Mouse (Mus musculus): ENCODE data around the gene Rnf207. TPM values are rescaled to one million over a fixed set of nuclear protein-coding genes. Genes with fewer than 3 reads are reported as not detected.

Gene Rnf207
- polyA plus RNA-seq, 1 experiment from 2014 or later: 1.1 TPM

DNA sequence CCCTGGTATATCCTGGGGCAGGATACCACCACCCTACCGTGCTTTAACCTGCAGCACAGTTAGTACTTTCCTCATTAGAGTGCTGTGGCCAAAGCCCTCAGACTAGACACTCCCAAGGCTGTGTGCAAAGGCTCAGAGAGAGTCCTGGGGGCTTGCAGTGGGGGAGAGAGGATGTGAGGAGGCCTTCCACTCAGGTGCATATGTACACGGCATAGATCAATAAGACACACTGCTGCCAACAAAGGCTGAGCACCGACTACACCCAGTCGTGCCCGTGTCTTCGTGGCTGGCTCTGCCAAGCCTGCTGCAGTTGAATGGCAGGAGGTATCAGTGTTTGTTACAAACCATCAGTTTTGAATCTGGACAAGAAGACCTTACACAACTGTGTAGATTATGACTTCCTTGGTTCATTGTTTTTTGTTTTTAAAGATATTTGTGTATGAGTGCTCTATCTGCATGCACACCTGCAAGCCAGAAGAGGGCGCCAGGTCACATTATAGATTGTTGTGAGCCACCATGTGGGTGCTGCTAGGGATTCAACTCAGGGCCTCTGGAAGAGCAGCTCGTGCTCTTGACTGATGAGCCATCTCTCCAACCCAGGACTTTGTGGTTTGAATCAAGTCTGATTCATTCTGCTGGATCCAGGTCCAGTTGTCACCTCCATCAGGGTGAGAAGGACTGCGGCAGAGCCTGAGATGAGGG lies 53.8 kb downstream of the Rnf207 start:
- no peaks in the 10 kb centered on the region for H3K27me3 ChIP-seq (ENCODE audit: control insufficient read depth, insufficient read depth, low read length)
- DNase-seq (ENCODE audit: low spot score, missing footprints): no peak
- H3K9ac ChIP-seq (ENCODE audit: low read length): no peak overlapping the region
- peaks cover 5% of the 10 kb centered on the region for H3K4me1 ChIP-seq (ENCODE audit: control insufficient read depth, insufficient read depth, low read length)
- no peak for ATAC-seq (ENCODE audit: low FRiP score)
- WGBS: 90% methylated on average over 9 of the region's 9 CpGs
- no peak overlapping the region for H3K27ac ChIP-seq (ENCODE audit: low read depth, low read length)
- no peak overlapping the region for H3K4me3 ChIP-seq (ENCODE audit: low read depth, low read length)
- no peak overlapping the region for H3K4me2 ChIP-seq
- no peaks in the 10 kb centered on the region for H3K9me3 ChIP-seq (ENCODE audit: control insufficient read depth, low read length)
- no peaks in the 10 kb centered on the region; the same call in 1 of the 2 replicates for H3K36me3 ChIP-seq (ENCODE audit: control insufficient read depth, insufficient read depth, low read length)

DNA sequence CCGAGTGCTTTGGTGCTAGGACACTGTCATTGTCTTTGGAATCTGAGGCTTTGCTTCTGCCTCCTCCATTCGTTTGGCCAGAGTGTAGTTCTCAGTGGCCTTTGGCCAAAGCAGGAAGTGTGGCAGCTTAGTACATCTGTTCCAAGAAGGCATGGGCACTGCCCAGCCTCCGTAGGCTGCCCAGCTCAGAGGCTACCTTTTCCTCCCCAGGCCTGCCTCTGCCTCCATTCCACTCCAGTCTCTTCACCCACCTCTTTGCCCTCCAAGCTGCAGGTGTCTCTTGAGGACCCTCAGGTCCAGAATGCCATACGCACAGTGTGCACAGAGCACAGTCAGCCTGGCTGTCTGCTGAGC lies 54.6 kb downstream of the Rnf207 start:
- Histone ChIP-seq H3K36me3 (ENCODE audit: control insufficient read depth, insufficient read depth, low read length) (no peaks in the 10 kb centered on the region; the same call in 1 of the 2 replicates), H3K4me3 (ENCODE audit: low read depth, low read length) (no peak overlapping the region), H3K4me2 (no peak overlapping the region), H3K4me1 (ENCODE audit: control insufficient read depth, insufficient read depth, low read length) (peaks cover 5% of the 10 kb centered on the region), H3K9ac (ENCODE audit: low read length) (no peak overlapping the region), H3K27me3 (ENCODE audit: control insufficient read depth, insufficient read depth, low read length) (no peaks in the 10 kb centered on the region), H3K27ac (ENCODE audit: low read depth, low read length) (no peak overlapping the region), H3K9me3 (ENCODE audit: control insufficient read depth, low read length) (no peaks in the 10 kb centered on the region)
- WGBS: 46% methylated on average over 4 of the region's 4 CpGs
- ATAC-seq (ENCODE audit: low FRiP score) (no peak), DNase-seq (ENCODE audit: low spot score, missing footprints) (no peak)

DNA sequence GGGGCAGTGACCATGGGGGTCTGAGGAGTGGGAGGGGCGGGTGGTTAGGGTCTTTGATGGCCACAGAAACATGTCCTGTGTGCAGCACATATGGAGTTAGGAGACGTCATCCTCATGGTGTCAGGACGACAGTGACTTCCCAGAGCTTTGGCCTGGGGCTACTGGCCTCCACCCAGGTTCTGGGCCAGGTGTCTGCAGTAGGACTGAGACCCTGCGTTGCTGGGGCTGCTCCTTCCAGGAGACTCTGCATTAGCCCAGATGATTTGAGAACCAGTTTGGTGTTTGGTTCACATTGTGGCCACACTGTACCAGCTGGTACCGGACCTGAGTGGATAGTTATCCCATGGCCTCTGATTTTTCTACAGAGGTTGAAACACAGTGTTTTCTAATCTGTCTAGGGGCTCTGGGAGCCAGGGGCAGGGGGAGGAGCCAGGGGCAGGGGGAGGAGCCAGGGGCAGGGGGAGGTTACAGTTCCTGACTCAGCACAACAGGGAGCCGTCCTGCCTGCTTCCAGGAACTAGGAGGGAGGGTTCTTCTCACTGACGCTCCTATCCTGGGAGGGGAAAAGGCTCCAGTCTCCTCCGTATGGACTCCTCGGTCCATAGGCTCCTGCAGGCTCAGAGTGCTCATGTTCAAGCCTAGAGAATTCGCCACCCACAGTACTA lies 55.1 kb downstream of the Rnf207 start:
- no peak overlapping the region for H3K9ac ChIP-seq (ENCODE audit: low read length)
- DNase-seq (ENCODE audit: low spot score, missing footprints) (peak; percentile 87), ATAC-seq (ENCODE audit: low FRiP score) (no peak)
- H3K4me3 ChIP-seq (ENCODE audit: low read depth, low read length): no peak overlapping the region
- no peaks in the 10 kb centered on the region for H3K9me3 ChIP-seq (ENCODE audit: control insufficient read depth, low read length)
- H3K27ac ChIP-seq (ENCODE audit: low read depth, low read length): no peak overlapping the region
- H3K4me2 ChIP-seq: no peak overlapping the region
- WGBS: 29% methylated on average over 10 of the region's 10 CpGs
- peaks cover 5% of the 10 kb centered on the region for H3K4me1 ChIP-seq (ENCODE audit: control insufficient read depth, insufficient read depth, low read length)
- H3K36me3 ChIP-seq (ENCODE audit: control insufficient read depth, insufficient read depth, low read length): no peaks in the 10 kb centered on the region; the same call in 1 of the 2 replicates
- no peaks in the 10 kb centered on the region for H3K27me3 ChIP-seq (ENCODE audit: control insufficient read depth, insufficient read depth, low read length)

DNA sequence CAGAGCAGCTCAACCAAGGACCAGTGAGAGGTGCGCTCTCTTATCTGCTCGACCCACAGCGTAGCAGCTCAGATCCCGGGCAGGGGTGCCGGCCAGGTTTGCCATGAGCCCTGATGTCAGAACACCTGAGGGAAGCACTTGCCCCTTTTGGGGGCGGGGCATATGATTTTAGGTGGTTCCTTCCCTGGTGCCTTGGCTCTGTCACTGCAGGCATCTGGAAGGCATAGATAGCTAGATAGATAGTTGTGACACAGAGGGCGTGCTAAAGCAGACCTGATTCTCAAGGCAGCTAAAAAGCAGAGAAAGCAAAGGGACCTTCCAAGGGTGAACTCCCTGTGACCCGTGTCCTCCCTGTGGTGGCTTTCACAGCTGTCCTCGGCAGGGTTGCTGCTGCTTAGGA lies 55.7 kb downstream of the Rnf207 start:
- 63% methylated on average over 9 of the region's 9 CpGs for WGBS

DNA sequence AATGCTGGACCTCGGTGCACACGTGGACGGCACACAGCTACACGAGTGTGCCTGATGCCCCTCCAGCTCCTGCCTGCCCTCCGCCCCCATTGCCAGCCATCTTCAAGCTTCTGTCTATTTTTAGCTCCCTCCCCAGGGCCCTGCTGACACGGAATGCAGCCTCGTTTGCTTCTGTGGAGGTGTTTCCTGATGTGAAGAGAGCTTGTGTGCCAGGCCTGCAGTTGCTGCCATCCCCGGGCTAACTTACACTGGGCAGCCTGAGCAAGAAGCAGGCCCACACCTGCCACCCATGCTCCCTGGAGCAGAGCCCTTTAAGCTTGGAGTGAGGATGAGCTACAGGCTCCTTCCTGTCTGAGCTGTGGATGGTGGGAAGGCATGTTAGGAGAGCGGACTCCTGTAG lies 56.6 kb downstream of the Rnf207 start:
- Histone ChIP-seq H3K36me3 (ENCODE audit: control insufficient read depth, insufficient read depth, low read length) (no peaks in the 10 kb centered on the region; the same call in 1 of the 2 replicates), H3K4me1 (ENCODE audit: control insufficient read depth, insufficient read depth, low read length) (peaks cover 5% of the 10 kb centered on the region), H3K4me3 (ENCODE audit: low read depth, low read length) (no peak overlapping the region), H3K27ac (ENCODE audit: low read depth, low read length) (no peak overlapping the region), H3K27me3 (ENCODE audit: control insufficient read depth, insufficient read depth, low read length) (no peaks in the 10 kb centered on the region), H3K4me2 (no peak overlapping the region), H3K9ac (ENCODE audit: low read length) (no peak overlapping the region), H3K9me3 (ENCODE audit: control insufficient read depth, low read length) (no peaks in the 10 kb centered on the region)
- DNase-seq (ENCODE audit: low spot score, missing footprints): no peak
- ATAC-seq (ENCODE audit: low FRiP score): no peak
- WGBS: 77% methylated on average over 9 of the region's 9 CpGs

More for the DNA sequence above, 55.7 kb downstream of the Rnf207 start:
- H3K9me3 ChIP-seq (ENCODE audit: control insufficient read depth, low read length): no peaks in the 10 kb centered on the region
- H3K27ac ChIP-seq (ENCODE audit: low read depth, low read length): no peak overlapping the region
- no peak overlapping the region for H3K4me2 ChIP-seq
- ATAC-seq (ENCODE audit: low FRiP score) (no peak), DNase-seq (ENCODE audit: low spot score, missing footprints) (no peak)
- no peak overlapping the region for H3K4me3 ChIP-seq (ENCODE audit: low read depth, low read length)
- H3K27me3 ChIP-seq (ENCODE audit: control insufficient read depth, insufficient read depth, low read length): no peaks in the 10 kb centered on the region
- H3K36me3 ChIP-seq (ENCODE audit: control insufficient read depth, insufficient read depth, low read length): no peaks in the 10 kb centered on the region; the same call in 1 of the 2 replicates
- H3K4me1 ChIP-seq (ENCODE audit: control insufficient read depth, insufficient read depth, low read length): peaks cover 5% of the 10 kb centered on the region
- no peak overlapping the region for H3K9ac ChIP-seq (ENCODE audit: low read length)

DNA sequence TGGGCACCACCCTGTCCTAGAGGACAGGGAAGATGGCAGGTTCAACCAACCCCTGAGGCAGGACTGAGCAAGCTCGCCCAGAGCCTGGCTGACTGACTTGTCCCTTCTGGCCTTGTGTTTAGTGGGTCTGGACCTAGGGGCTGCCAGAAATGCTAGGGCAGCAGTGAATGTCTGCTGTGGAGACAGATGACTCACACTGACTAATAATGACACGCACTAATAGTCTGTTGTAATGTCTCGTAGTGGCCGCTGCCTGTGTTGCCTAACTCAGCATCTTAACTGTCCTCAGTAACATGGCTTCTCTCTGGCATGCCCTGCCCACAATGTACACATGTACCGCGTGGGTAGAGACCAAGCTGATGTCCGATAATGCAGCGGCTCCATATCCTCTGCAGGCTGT lies 58.3 kb downstream of the Rnf207 start:
- 94% methylated on average over 8 of the region's 8 CpGs for WGBS
- H3K9ac ChIP-seq (ENCODE audit: low read length): no peak overlapping the region

DNA sequence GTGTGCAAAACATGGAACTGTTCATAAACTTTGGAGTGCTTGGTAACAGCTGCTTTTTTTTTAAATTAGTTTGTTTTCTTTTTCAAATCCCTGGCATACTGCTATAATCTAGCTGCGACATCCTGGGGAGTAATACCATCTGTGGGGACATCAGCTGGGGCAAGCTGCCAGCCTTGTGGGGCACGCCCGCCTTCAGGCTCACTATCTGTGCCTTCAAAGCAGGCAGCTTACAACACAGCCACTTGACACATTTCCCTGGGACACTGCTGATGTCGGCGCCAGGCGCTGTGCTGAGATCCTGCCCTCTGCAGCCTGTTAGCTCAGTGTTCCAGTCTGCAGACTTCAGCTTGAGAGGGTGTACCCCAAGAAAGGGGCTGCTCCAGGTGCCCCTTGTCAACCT lies 61.7 kb downstream of the Rnf207 start:
- ATAC-seq (ENCODE audit: low FRiP score): no peak
- H3K27ac ChIP-seq (ENCODE audit: low read depth, low read length): no peak overlapping the region
- no peak overlapping the region for H3K4me3 ChIP-seq (ENCODE audit: low read depth, low read length)
- H3K36me3 ChIP-seq (ENCODE audit: control insufficient read depth, insufficient read depth, low read length): peaks cover 2% of the 10 kb centered on the region; the same call in 1 of the 2 replicates
- no peak for DNase-seq (ENCODE audit: low spot score, missing footprints)
- H3K4me1 ChIP-seq (ENCODE audit: control insufficient read depth, insufficient read depth, low read length): no peaks in the 10 kb centered on the region
- WGBS: 84% methylated on average over 6 of the region's 6 CpGs
- no peaks in the 10 kb centered on the region for H3K27me3 ChIP-seq (ENCODE audit: control insufficient read depth, insufficient read depth, low read length)
- H3K9me3 ChIP-seq (ENCODE audit: control insufficient read depth, low read length): no peaks in the 10 kb centered on the region
- no peak overlapping the region for H3K4me2 ChIP-seq
- no peak overlapping the region for H3K9ac ChIP-seq (ENCODE audit: low read length)

More for the DNA sequence above, 58.3 kb downstream of the Rnf207 start:
- Histone ChIP-seq H3K4me1 (ENCODE audit: control insufficient read depth, insufficient read depth, low read length) (peaks cover 5% of the 10 kb centered on the region), H3K27me3 (ENCODE audit: control insufficient read depth, insufficient read depth, low read length) (no peaks in the 10 kb centered on the region), H3K9me3 (ENCODE audit: control insufficient read depth, low read length) (no peaks in the 10 kb centered on the region), H3K4me2 (no peak overlapping the region), H3K27ac (ENCODE audit: low read depth, low read length) (no peak overlapping the region), H3K36me3 (ENCODE audit: control insufficient read depth, insufficient read depth, low read length) (no peaks in the 10 kb centered on the region; the same call in 1 of the 2 replicates), H3K4me3 (ENCODE audit: low read depth, low read length) (no peak overlapping the region)
- no peak for ATAC-seq (ENCODE audit: low FRiP score)
- DNase-seq (ENCODE audit: low spot score, missing footprints): no peak

Other genes with a start within 250 kb of the Rnf207 start
- gene Plekhg5, start 246.5 kb downstream of the Rnf207 start, polyA plus RNA-seq (2014; fragmentation: Nextera tagmentation; extraction: Ambion mirVana): 3.6 and 5.1 TPM in 2 replicates
- gene Tnfrsf25, start 203.1 kb downstream of the Rnf207 start, polyA plus RNA-seq (2014; fragmentation: Nextera tagmentation; extraction: Ambion mirVana): 0.28 and 0.31 TPM in 2 replicates
- 0.33 and 0.61 TPM in 2 replicates for gene Espn, start 166.6 kb downstream of the Rnf207 start, polyA plus RNA-seq (2014; fragmentation: Nextera tagmentation; extraction: Ambion mirVana)
- 1.0 and 1.4 TPM in 2 replicates for gene Hes2, start 160.1 kb downstream of the Rnf207 start, polyA plus RNA-seq (2014; fragmentation: Nextera tagmentation; extraction: Ambion mirVana)
- 92.5 and 93.5 TPM in 2 replicates for gene Acot7, start 140.9 kb downstream of the Rnf207 start, polyA plus RNA-seq (2014; fragmentation: Nextera tagmentation; extraction: Ambion mirVana)
- gene Gpr153, start 44.8 kb downstream of the Rnf207 start, polyA plus RNA-seq (2014; fragmentation: Nextera tagmentation; extraction: Ambion mirVana): 7.4 and 9.5 TPM in 2 replicates
- gene Hes3, start 27.3 kb downstream of the Rnf207 start, polyA plus RNA-seq (2014; fragmentation: Nextera tagmentation; extraction: Ambion mirVana): 8.6 and 12.6 TPM in 2 replicates
- 18.1 and 19.8 TPM in 2 replicates for gene Icmt, start 21.8 kb downstream of the Rnf207 start, polyA plus RNA-seq (2014; fragmentation: Nextera tagmentation; extraction: Ambion mirVana)
- gene Rpl22, start 6.7 kb upstream of the Rnf207 start, polyA plus RNA-seq (2014; fragmentation: Nextera tagmentation; extraction: Ambion mirVana): 357 and 368 TPM in 2 replicates
- 0.56 and 0.66 TPM in 2 replicates for gene Chd5, start 19.7 kb upstream of the Rnf207 start, polyA plus RNA-seq (2014; fragmentation: Nextera tagmentation; extraction: Ambion mirVana)
- 4.4 and 4.8 TPM in 2 replicates for gene Nphp4, start 157.7 kb upstream of the Rnf207 start, polyA plus RNA-seq (2014; fragmentation: Nextera tagmentation; extraction: Ambion mirVana)
- gene Kcnab2, start 158.9 kb upstream of the Rnf207 start, polyA plus RNA-seq (2014; fragmentation: Nextera tagmentation; extraction: Ambion mirVana): 10.5 and 11.0 TPM in 2 replicates

Data from midbrain, embryonic 11.5 days (tissue).